ENCODE assay signal across 23 mouse cellular contexts in the genomic region with DNA sequence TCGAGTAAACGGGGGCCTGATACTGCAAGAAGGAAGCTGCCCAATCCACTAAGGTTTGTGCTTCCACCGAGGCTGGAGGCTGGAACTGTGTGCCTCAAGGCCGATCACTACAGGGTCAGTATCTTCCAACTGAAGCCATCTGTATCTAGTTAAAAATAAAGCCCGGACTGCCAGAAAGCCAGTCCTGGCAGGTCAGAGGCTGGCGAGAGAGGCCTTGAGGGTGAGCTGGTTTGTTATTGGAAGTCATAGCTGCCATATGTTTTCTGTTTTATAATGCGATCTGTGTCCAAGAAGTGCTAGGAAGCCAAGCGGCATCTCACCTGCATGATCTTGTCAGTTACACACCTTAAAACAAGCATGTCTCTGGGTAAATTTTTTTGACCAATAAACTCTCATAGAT. TPM values are rescaled to one million over a fixed set of nuclear protein-coding genes. Genes with fewer than 3 reads are reported as not detected.
A peak's percentile ranks its signal among the peaks of the same experiment; 100 is the strongest.
DNase-seq lines count a peak whose midpoint lies in the region; ATAC-seq and TF ChIP-seq lines count a peak whose summit lies in the region.
"Had no signal": no experiment of that assay in that cellular context is flagged by ENCODE, and none has a peak within 500 bp of the region (broad histone marks: within the 10 kb centered on the region; RNA-seq: fewer than 3 reads in every experiment).

No protein-coding gene starts in this region.

- intact Hi-C loops in left cerebral cortex, postnatal 14 days (cut with DNase I): no loop called here

- no peak for TF ChIP-seq CTCF in cerebellum, adult 2 months (IDR thresholded peaks at IDR 0.05; ENCODE audit: borderline replicate concordance, insufficient read depth, low read depth, low read length)

- 19% methylated on average over 8 of the region's 8 CpGs for WGBS in cerebellum, adult 2 months

- no peak overlapping the region for H3K4me3 ChIP-seq in cerebellum, adult 2 months (replicated peaks; ENCODE audit: insufficient read depth, low read depth, low read length)
- H3K4me3 ChIP-seq: embryonic facial prominence, embryonic 15.5 days; erythroblast, embryonic 14.5 days; heart, adult 2 months; heart, embryonic 15.5 days; hindbrain, embryonic 13.5 days had no signal

- peaks cover 10% of the 10 kb centered on the region; the same call in 1 of the 2 replicates for H3K4me1 ChIP-seq in cerebellum, adult 2 months (ENCODE audit: control insufficient read depth, insufficient read depth, low read length)
- H3K4me1 ChIP-seq: embryonic facial prominence, embryonic 15.5 days had no signal

- no peak for TF ChIP-seq POLR2A in cerebellum, adult 2 months (IDR thresholded peaks at IDR 0.05; ENCODE audit: borderline replicate concordance, insufficient read depth, low read length)

- ATAC-seq in cerebellum, adult (ENCODE audit: insufficient number of reproducible peaks, low FRiP score, low TSS enrichment): peak; percentile 78
- ATAC-seq: CD4-positive, CD25-positive, alpha-beta regulatory T cell, adult 4 months; forebrain, embryonic 16.5 days; hindbrain, postnatal 0 days had no signal

- no peak overlapping the region for H3K27ac ChIP-seq in cerebellum, adult 2 months (ENCODE audit: insufficient read depth, low read length)
- H3K27ac ChIP-seq: embryonic facial prominence, embryonic 15.5 days; heart, adult 2 months; heart, embryonic 15.5 days; hindbrain, embryonic 13.5 days; hindbrain, postnatal 0 days had no signal

- H3K27me3 ChIP-seq in cerebellum, adult 2 months (ENCODE audit: control insufficient read depth, insufficient read depth, low read length): no peaks in the 10 kb centered on the region
- H3K27me3 ChIP-seq: embryonic facial prominence, embryonic 15.5 days; heart, embryonic 15.5 days; hindbrain, embryonic 13.5 days had no signal

- no peak for DNase-seq in cerebellum, postnatal 4 days (ENCODE audit: low spot score in 2 of 2)
- peak; percentile 84 for DNase-seq in brain, adult 2 months (ENCODE audit: low read depth, low spot score)
- peak; percentile 58 to 86 for DNase-seq in cerebellum, adult 2 months
- DNase-seq in cerebellum, postnatal 10 days: peak; percentile 27 to 32
- no peak for DNase-seq in left cerebral cortex, adult 18-20 months (ENCODE audit: low spot score in 2 of 2)
- no peak for DNase-seq in left cerebral cortex, postnatal 14 days (ENCODE audit: low spot score in 2 of 2)
- no peak for DNase-seq in liver
- DNase-seq: adrenal gland, postnatal 10 days; B cell, adult 2 months; gastrocnemius, postnatal 10 days; heart, adult 2 months; heart, postnatal 36 days; kidney, adult 11 months; kidney, adult 9 months had no signal

RNA-seq across cellular contexts. Expression of gene Map10, which starts 43.2 kb away (rescaled TPM):
- polyA plus RNA-seq in cerebellum, adult 2 months (2012; rRNA removed): 2.6 and 3.0 TPM in 2 replicates
- 1 to 10 TPM; 4.5 to 4.8 TPM for total RNA-seq in left cerebral cortex, adult 18-20 months (2021)
- 1 to 10 TPM; 4.2 to 5.2 TPM for total RNA-seq in left cerebral cortex, postnatal 14 days (2021)
- polyA plus RNA-seq: erythroblast, embryonic 14.5 days; G1E had no signal

RNA-seq across cellular contexts. Expression of gene Sipa1l2, which starts 56.8 kb away (rescaled TPM):
- polyA plus RNA-seq in cerebellum, adult 2 months (2012; rRNA removed): 33.3 and 35.6 TPM in 2 replicates
- 10 to 100 TPM; 42.4 to 43.1 TPM for total RNA-seq in left cerebral cortex, adult 18-20 months (2021)
- total RNA-seq in left cerebral cortex, postnatal 14 days (2021): 10 to 100 TPM; 37.7 to 41.5 TPM
- polyA plus RNA-seq: G1E had no signal

Comparison
In these comparisons a context has a peak if more than half of its experiments do, and no peak if none do; other contexts are left out.
1. DNase-seq: peak in brain, adult 2 months (single experiment), cerebellum, adult 2 months (2 of 2) and cerebellum, postnatal 10 days (2 of 2); none in cerebellum, postnatal 4 days (0 of 2), left cerebral cortex, adult 18-20 months (0 of 2), left cerebral cortex, postnatal 14 days (0 of 2) and liver (single experiment).